Mouse (Mus musculus): ENCODE data around the gene Eva1c. TPM values are rescaled to one million over a fixed set of nuclear protein-coding genes. Genes with fewer than 3 reads are reported as not detected.
A peak's percentile ranks its signal among the peaks of the same experiment; 100 is the strongest.

Eva1c gene
- polyA plus RNA-seq, 1 experiment from 2014 or later = 3.1 TPM

- Histone ChIP-seq H3K9me3 (replicated peaks) (no peaks in the 10 kb centered on the region), H3K27me3 (no peaks in the 10 kb centered on the region), H3K27ac (replicated peaks) (peak overlapping the region; percentile 55; the same call in 1 of the 2 replicates), H3K9ac (no peak overlapping the region), H3K4me1 (peaks cover 24% of the 10 kb centered on the region; the same call in 1 of the 2 replicates), H3K4me2 (replicated peaks) (no peak overlapping the region), H3K4me3 (replicated peaks) (no peak overlapping the region), H3K36me3 (no peaks in the 10 kb centered on the region)
- WGBS = 67% methylated on average over 13 of the region's 13 CpGs
- ATAC-seq (ENCODE audit: insufficient number of reproducible peaks, low FRiP score, low TSS enrichment, low read depth) = no peak
Observed at GRCm38 (mm10) chr16:90845591-90845990, 19.1 kb downstream of the Eva1c start.

- ATAC-seq (ENCODE audit: insufficient number of reproducible peaks, low FRiP score, low TSS enrichment, low read depth) = no peak
- H3K27me3 ChIP-seq = no peaks in the 10 kb centered on the region
- no peak overlapping the region for H3K27ac ChIP-seq (replicated peaks)
- H3K4me2 ChIP-seq (replicated peaks) = no peak overlapping the region
- 65% methylated on average over 7 of the region's 7 CpGs for WGBS
- H3K9me3 ChIP-seq (replicated peaks) = no peaks in the 10 kb centered on the region
- H3K4me3 ChIP-seq (replicated peaks) = no peak overlapping the region
- H3K36me3 ChIP-seq = no peaks in the 10 kb centered on the region
- no peak overlapping the region for H3K9ac ChIP-seq
- H3K4me1 ChIP-seq = peaks cover 39% of the 10 kb centered on the region; the same call in 1 of the 2 replicates
Observed at GRCm38 (mm10) chr16:90848697-90849096, 22.2 kb downstream of the Eva1c start.

GRCm38 (mm10) chr16:90849262-90849661 lies 22.7 kb downstream of the Eva1c start:
- H3K27ac ChIP-seq (replicated peaks) = no peak overlapping the region
- 52% methylated on average over 12 of the region's 12 CpGs for WGBS
- ATAC-seq (ENCODE audit: insufficient number of reproducible peaks, low FRiP score, low TSS enrichment, low read depth) = no peak
- no peak overlapping the region for H3K4me3 ChIP-seq (replicated peaks)
- no peak overlapping the region for H3K4me2 ChIP-seq (replicated peaks)
- no peak overlapping the region for H3K9ac ChIP-seq
- H3K4me1 ChIP-seq = peaks cover 38% of the 10 kb centered on the region; the same call in 1 of the 2 replicates
- H3K27me3 ChIP-seq = no peaks in the 10 kb centered on the region
- H3K9me3 ChIP-seq (replicated peaks) = no peaks in the 10 kb centered on the region
- H3K36me3 ChIP-seq = no peaks in the 10 kb centered on the region

GRCm38 (mm10) chr16:90850881-90851280 lies 24.4 kb downstream of the Eva1c start:
- ATAC-seq (ENCODE audit: insufficient number of reproducible peaks, low FRiP score, low TSS enrichment, low read depth) = no peak
- Histone ChIP-seq H3K36me3 (no peaks in the 10 kb centered on the region), H3K9me3 (replicated peaks) (no peaks in the 10 kb centered on the region), H3K27ac (replicated peaks) (no peak overlapping the region), H3K4me1 (peaks cover 35% of the 10 kb centered on the region; the same call in 1 of the 2 replicates), H3K27me3 (no peaks in the 10 kb centered on the region), H3K4me3 (replicated peaks) (no peak overlapping the region), H3K4me2 (replicated peaks) (no peak overlapping the region), H3K9ac (no peak overlapping the region)
- WGBS = 48% methylated on average over 7 of the region's 7 CpGs

- no peaks in the 10 kb centered on the region for H3K9me3 ChIP-seq (replicated peaks)
- no peak for ATAC-seq (ENCODE audit: insufficient number of reproducible peaks, low FRiP score, low TSS enrichment, low read depth)
- H3K27ac ChIP-seq (replicated peaks) = no peak overlapping the region
- H3K4me1 ChIP-seq = peaks cover 35% of the 10 kb centered on the region; the same call in 1 of the 2 replicates
- 40% methylated on average over 11 of the region's 11 CpGs for WGBS
- H3K9ac ChIP-seq = no peak overlapping the region
- no peaks in the 10 kb centered on the region for H3K36me3 ChIP-seq
- H3K4me2 ChIP-seq (replicated peaks) = no peak overlapping the region
- H3K4me3 ChIP-seq (replicated peaks) = no peak overlapping the region
- no peaks in the 10 kb centered on the region for H3K27me3 ChIP-seq
Observed at GRCm38 (mm10) chr16:90851621-90852334, 25.3 kb downstream of the Eva1c start.

- Histone ChIP-seq H3K27me3 (no peaks in the 10 kb centered on the region), H3K4me2 (replicated peaks) (no peak overlapping the region), H3K36me3 (no peaks in the 10 kb centered on the region), H3K4me1 (0 out of 2 replicates have a peak, but pooled peaks cover 13% of the 10 kb centered on the region), H3K4me3 (replicated peaks) (no peak overlapping the region), H3K27ac (replicated peaks) (no peak overlapping the region), H3K9ac (no peak overlapping the region), H3K9me3 (replicated peaks) (no peaks in the 10 kb centered on the region)
- no peak for ATAC-seq (ENCODE audit: insufficient number of reproducible peaks, low FRiP score, low TSS enrichment, low read depth)
- WGBS = 87% methylated on average over 6 of the region's 6 CpGs
Observed at GRCm38 (mm10) chr16:90856552-90857200, 30.2 kb downstream of the Eva1c start.

- Histone ChIP-seq H3K4me2 (replicated peaks) (no peak overlapping the region), H3K9ac (no peak overlapping the region), H3K4me3 (replicated peaks) (no peak overlapping the region), H3K9me3 (replicated peaks) (no peaks in the 10 kb centered on the region), H3K4me1 (0 out of 2 replicates have a peak, but pooled peaks cover 8% of the 10 kb centered on the region), H3K36me3 (no peaks in the 10 kb centered on the region), H3K27me3 (no peaks in the 10 kb centered on the region), H3K27ac (replicated peaks) (no peak overlapping the region)
- 85% methylated on average over 4 of the region's 4 CpGs for WGBS
- ATAC-seq (ENCODE audit: insufficient number of reproducible peaks, low FRiP score, low TSS enrichment, low read depth) = no peak
Observed at GRCm38 (mm10) chr16:90858206-90858605, 31.7 kb downstream of the Eva1c start.

- Histone ChIP-seq H3K4me2 (replicated peaks) (no peak overlapping the region), H3K27ac (replicated peaks) (no peak overlapping the region), H3K9me3 (replicated peaks) (no peaks in the 10 kb centered on the region), H3K4me3 (replicated peaks) (no peak overlapping the region), H3K4me1 (peaks cover 23% of the 10 kb centered on the region), H3K9ac (no peak overlapping the region), H3K27me3 (no peaks in the 10 kb centered on the region), H3K36me3 (no peaks in the 10 kb centered on the region)
- ATAC-seq (ENCODE audit: insufficient number of reproducible peaks, low FRiP score, low TSS enrichment, low read depth) = no peak
- WGBS = 69% methylated on average over 3 of the region's 3 CpGs
Observed at GRCm38 (mm10) chr16:90863036-90863435, 36.5 kb downstream of the Eva1c start.

GRCm38 (mm10) chr16:90863468-90864046 lies 37.0 kb downstream of the Eva1c start:
- no peak for ATAC-seq (ENCODE audit: insufficient number of reproducible peaks, low FRiP score, low TSS enrichment, low read depth)
- Histone ChIP-seq H3K4me1 (peaks cover 28% of the 10 kb centered on the region), H3K4me2 (replicated peaks) (no peak overlapping the region), H3K4me3 (replicated peaks) (no peak overlapping the region), H3K27me3 (no peaks in the 10 kb centered on the region), H3K36me3 (no peaks in the 10 kb centered on the region), H3K9ac (no peak overlapping the region), H3K9me3 (replicated peaks) (no peaks in the 10 kb centered on the region), H3K27ac (replicated peaks) (no peak overlapping the region)
- 74% methylated on average over 10 of the region's 10 CpGs for WGBS

GRCm38 (mm10) chr16:90864693-90865092 lies 38.2 kb downstream of the Eva1c start:
- 45% methylated on average over 7 of the region's 7 CpGs for WGBS
- no peak overlapping the region for H3K4me3 ChIP-seq (replicated peaks)
- no peak overlapping the region for H3K9ac ChIP-seq
- no peak overlapping the region for H3K27ac ChIP-seq (replicated peaks)
- no peak for ATAC-seq (ENCODE audit: insufficient number of reproducible peaks, low FRiP score, low TSS enrichment, low read depth)
- H3K9me3 ChIP-seq (replicated peaks) = no peaks in the 10 kb centered on the region
- no peak overlapping the region for H3K4me2 ChIP-seq (replicated peaks)
- peaks cover 28% of the 10 kb centered on the region for H3K4me1 ChIP-seq
- H3K27me3 ChIP-seq = no peaks in the 10 kb centered on the region
- H3K36me3 ChIP-seq = no peaks in the 10 kb centered on the region

- peaks cover 28% of the 10 kb centered on the region for H3K4me1 ChIP-seq
- 36% methylated on average over 9 of the region's 9 CpGs for WGBS
- no peak overlapping the region for H3K4me3 ChIP-seq (replicated peaks)
- H3K9me3 ChIP-seq (replicated peaks) = no peaks in the 10 kb centered on the region
- no peaks in the 10 kb centered on the region for H3K36me3 ChIP-seq
- H3K4me2 ChIP-seq (replicated peaks) = no peak overlapping the region
- peak overlapping the region; percentile 11; the same call in 1 of the 2 replicates for H3K27ac ChIP-seq (replicated peaks)
- ATAC-seq (ENCODE audit: insufficient number of reproducible peaks, low FRiP score, low TSS enrichment, low read depth) = no peak
- no peak overlapping the region for H3K9ac ChIP-seq
- no peaks in the 10 kb centered on the region for H3K27me3 ChIP-seq
Observed at GRCm38 (mm10) chr16:90865652-90866051, 39.1 kb downstream of the Eva1c start.
